Mouse (Mus musculus) liver, adult 10 weeks (tissue): ENCODE measurements around the gene Brdt. TPM values are rescaled to one million over a fixed set of nuclear protein-coding genes. Genes with fewer than 3 reads are reported as not detected.

Source experiments
- polyA plus RNA-seq: library from polyadenylated mRNA; stranded (reverse); fragments of 350-450 nt; fragmentation: Illumina TruSeq; extraction: RNeasy Lipid Tissue Mini Kit (QIAGEN cat#74804); gene quantifications from one replicate; pipeline ENCODE4 v1.2.3, GENCODE M21; 2014; ENCODE audit warnings: low read depth, low replicate concordance

Gene Brdt
- polyA plus RNA-seq, result 2.8 TPM

DNA sequence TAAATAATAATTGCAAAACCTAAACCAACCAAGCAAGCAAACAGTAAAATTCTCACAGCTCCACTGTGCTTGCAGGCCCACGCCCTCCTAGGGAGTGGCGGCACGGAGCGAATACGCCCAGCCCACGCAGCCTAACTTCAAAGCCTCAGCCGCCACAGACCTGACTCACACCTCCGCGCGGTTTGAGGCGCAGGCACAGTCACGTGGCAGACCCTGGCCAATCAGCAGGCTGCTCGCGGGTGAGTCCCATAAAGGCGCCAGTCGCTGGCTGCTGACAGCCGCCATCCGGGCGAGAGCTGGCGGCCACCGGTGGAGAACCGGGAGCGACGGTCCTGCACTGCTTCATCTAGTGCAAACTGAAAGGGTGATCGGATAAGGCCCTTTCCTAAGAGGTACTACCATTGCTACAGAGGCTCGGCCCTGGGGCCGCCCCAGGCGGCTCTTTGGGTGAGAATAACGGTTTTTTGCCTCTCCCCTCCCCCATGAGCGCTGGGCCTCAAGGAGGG, at the start of gene Brdt:
Brdt (plus strand) TSS at position 244 of the 506 bp plus-strand sequence.

DNA sequence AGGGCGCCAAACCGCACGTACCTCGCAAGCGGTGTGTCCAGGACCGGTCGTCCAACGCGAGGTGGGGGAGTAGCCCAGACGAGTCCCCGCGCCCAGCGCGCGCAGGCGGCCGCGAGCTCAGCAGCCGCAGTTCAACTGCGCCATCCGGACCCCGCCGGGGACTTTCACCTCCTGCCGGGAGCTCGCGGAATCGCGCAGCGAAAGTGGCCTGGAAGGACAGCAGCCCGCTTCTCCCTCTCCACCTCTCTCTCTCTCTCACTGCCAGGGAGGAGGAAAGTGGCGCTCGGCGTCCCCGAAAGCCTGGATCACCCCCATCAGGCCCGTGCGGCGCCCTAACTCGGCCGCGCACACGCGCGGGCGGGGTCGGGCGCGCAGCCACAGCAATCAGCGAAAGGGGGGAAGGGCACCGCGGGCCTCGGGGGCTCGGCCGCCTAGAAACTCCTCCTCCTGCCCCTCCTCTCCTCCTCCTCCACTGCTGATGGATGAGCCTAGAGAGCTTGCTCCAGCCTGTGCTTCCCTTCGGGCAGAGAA, 41.7 kb upstream of the Brdt start, which contains the start of gene Tgfbr3:
Tgfbr3 (minus strand) TSS at position 396 of the 531 bp plus-strand sequence.

DNA sequence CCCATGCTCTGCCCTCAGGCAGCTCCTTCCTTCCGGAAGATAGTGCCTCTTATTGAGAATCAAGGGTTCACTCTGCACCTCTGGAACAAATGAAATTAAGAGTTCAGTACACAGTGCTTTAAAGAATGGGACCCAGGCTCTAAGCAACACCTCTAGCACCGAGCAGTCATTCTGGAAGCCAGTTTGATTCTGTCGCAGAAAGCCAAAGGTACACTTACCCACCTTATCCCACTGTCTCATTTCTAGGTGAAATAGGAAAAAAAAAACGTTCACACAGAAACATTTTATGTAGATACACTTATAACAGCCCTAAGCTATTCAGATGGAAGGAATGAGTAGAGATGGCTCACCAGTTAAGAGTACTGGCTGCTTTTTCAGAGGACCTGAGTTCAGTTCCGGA, 71.5 kb downstream of the Brdt start, which contains the start of gene Ephx4:
Ephx4 (plus strand) TSS at position 301 of the 400 bp plus-strand sequence.

DNA sequence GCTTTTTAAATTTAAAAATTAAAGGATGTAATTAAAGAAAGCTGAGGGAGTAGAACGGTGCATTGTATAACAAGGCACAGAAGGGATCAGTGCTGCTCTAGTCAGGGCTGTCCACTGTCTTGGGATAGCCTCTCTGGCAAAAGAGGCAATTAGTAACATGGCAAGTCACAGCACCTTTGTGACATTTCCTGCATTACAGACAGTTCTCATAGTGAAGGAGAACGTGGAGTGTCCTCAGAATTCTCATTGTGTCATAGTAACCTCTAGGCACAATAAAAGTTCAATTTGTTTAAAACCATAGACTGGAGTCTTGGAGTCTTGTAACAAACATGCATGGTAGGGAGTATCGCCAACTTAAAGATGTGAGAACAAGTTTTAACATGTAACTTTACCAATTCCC, 100.3 kb downstream of the Brdt start, which contains the start of gene Lpcat2b:
Lpcat2b (plus strand) TSS at position 301 of the 400 bp plus-strand sequence.

Other genes starting within 250 kb of the Brdt start
- gene Tgfbr3, start 41.5 kb upstream of the Brdt start, polyA plus RNA-seq, result 5.0 TPM
- gene Ephx4, start 71.6 kb downstream of the Brdt start, polyA plus RNA-seq, result not detected
- gene Lpcat2b, start 100.4 kb downstream of the Brdt start, polyA plus RNA-seq, result not detected
- gene Btbd8, start 106.8 kb downstream of the Brdt start, polyA plus RNA-seq, result 4.2 TPM
- gene Gm42669, start 176.5 kb downstream of the Brdt start, polyA plus RNA-seq, result not detected
- gene 1700028K03Rik, start 203.6 kb downstream of the Brdt start, polyA plus RNA-seq, result 0.64 TPM